Mouse (Mus musculus) midbrain, embryonic 15.5 days (tissue): Measurements from ENCODE around the gene Fbxl14. TPM values are rescaled to one million over a fixed set of nuclear protein-coding genes. Genes with fewer than 3 reads are reported as not detected.

Source experiments
- ATAC-seq: fragments of 200-750 bp; cut with Nextera tagmentation; replicated peaks from 2 replicates; pipeline ENCODE4 v1.8.0; 2017; ENCODE audit warnings: moderate TSS enrichment
- H3K27ac ChIP-seq: fragments of 300-500 bp; sonication (generic); 2 replicates; pipeline ENCODE4 v1.5.1; 2015; ENCODE audit warnings: mild to moderate bottlenecking, inconsistent platforms
- H3K27me3 ChIP-seq: fragments of 300-500 bp; sonication (generic); replicated peaks from 2 replicates; pipeline ENCODE4 v1.6.1; 2015; ENCODE audit warnings: inconsistent platforms
- H3K36me3 ChIP-seq: fragments of 300-500 bp; sonication (generic); replicated peaks from 2 replicates; pipeline ENCODE4 v1.6.1; 2015; ENCODE audit warnings: inconsistent platforms
- H3K4me1 ChIP-seq: fragments of 300-500 bp; sonication (generic); 2 replicates; pipeline ENCODE4 v1.6.1; 2015; ENCODE audit warnings: inconsistent platforms
- H3K4me2 ChIP-seq: fragments of 300-500 bp; sonication (generic); 2 replicates; pipeline ENCODE4 v1.6.1; 2015; ENCODE audit warnings: inconsistent platforms, mild to moderate bottlenecking, moderate library complexity
- H3K4me3 ChIP-seq: fragments of 300-500 bp; sonication (generic); 2 replicates; pipeline ENCODE4 v1.5.1; 2015; ENCODE audit warnings: mild to moderate bottlenecking, inconsistent platforms
- H3K9ac ChIP-seq: fragments of 300-500 bp; sonication (generic); 2 replicates; pipeline ENCODE4 v1.6.1; 2015; ENCODE audit warnings: mild to moderate bottlenecking, inconsistent platforms
- H3K9me3 ChIP-seq: fragments of 300-500 bp; sonication (generic); 2 replicates; pipeline ENCODE4 v1.6.1; 2016; ENCODE audit warnings: inconsistent platforms
- WGBS: fragments of 180-500 bp; shearing (Covaris S2); methylation state at CpG from one replicate; pipeline ENCODE4 v1.1.7; 2015; ENCODE audit warnings: mixed read lengths; 5-methylcytosine and 5-hydroxymethylcytosine counted together
- polyA plus RNA-seq: library from polyadenylated mRNA; unstranded; fragments of >200 nt; fragmentation: Nextera tagmentation; extraction: Ambion mirVana; gene quantifications from 2 replicates; pipeline ENCODE4 v1.2.1, GENCODE M21; 2015

Fbxl14 gene
- polyA plus RNA-seq, 1 experiment from 2014 or later, result 2.5 TPM

DNA sequence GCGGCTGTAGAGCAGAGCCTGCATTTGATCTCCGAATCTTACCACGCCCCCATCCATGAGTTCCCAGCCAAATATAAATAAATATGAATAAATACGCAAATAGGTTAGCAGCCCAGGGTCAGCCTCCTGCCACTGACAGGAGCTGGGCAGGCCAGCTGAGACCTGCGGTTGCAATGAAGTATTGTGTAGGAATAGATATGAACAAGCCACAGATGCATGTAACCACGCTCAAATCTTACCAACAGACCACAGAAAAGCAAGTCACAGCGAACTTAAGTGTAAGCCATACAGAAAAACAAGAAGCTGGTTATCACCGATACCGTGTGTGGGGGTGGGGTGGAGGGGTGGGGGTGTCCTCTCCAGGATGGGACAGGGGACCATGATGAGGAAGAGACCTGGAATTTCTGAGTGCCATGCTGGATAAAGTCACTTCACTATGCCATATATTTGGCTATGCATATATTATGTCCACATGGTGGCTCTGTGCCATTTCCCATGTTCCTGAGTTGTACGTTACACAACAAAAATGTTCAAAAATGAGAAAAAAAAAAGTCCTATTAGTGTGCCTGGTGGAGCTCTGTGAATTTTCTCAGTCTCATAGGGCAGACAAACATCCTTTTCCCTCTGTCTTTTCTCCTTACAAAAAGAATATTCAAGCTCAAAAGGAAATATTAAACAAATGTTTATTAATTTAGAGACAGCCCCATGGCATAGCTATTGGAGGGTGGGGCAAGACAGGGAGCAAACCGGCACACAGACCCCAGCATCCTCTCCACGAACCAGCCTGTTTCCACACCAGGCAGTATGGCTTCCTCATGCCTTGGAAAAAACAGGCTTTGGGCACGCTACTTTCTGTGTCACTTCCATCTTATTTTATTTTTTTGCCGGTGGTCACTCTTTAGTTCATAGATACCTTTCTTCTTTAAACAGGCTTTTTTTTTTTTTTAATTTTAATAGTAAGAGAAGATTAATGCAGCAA lies 28.2 kb upstream of the Fbxl14 start:
- no peaks in the 10 kb centered on the region for H3K36me3 ChIP-seq
- no peak overlapping the region for H3K9ac ChIP-seq
- ATAC-seq, result no peak; the same call in 1 of the 2 replicates
- H3K27ac ChIP-seq, result peak overlapping the region; percentile 88
- H3K9me3 ChIP-seq, result no peaks in the 10 kb centered on the region
- 39% methylated on average over 14 of the region's 14 CpGs for WGBS
- H3K27me3 ChIP-seq, result peaks cover 7% of the 10 kb centered on the region; the same call in 1 of the 2 replicates
- H3K4me2 ChIP-seq, result peak overlapping the region; percentile 67
- peak overlapping the region; percentile 37 for H3K4me3 ChIP-seq
- H3K4me1 ChIP-seq, result peaks cover 34% of the 10 kb centered on the region

DNA sequence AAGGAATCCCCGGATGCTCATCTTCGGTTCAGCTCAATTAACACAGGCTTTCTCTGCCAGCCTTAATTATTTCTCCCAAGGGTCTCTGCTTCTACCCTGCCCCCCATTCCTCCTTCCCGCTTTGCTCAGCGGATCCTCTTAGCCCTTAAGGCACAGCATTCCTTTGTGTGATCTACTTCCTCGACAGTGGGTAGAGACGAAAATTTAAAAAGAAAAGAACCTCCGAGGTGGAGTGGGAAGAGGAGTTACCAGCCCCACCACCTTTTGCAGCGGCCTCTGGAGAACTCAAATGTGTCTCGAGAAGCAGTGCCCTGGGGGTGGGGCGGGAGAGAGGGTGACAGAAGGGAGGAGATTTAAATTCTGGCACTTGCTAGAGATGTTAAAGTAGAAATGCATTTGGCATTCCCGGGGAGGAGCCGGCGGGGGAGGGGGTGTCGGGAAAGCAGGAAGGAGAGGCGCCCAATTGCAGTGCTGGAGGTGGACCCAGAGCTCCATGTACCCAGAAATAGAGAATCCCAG lies 27.4 kb upstream of the Fbxl14 start:
- Histone ChIP-seq H3K27me3 (peaks cover 7% of the 10 kb centered on the region; the same call in 1 of the 2 replicates), H3K9me3 (no peaks in the 10 kb centered on the region), H3K4me1 (peaks cover 34% of the 10 kb centered on the region), H3K36me3 (no peaks in the 10 kb centered on the region), H3K27ac (peak overlapping the region; percentile 88), H3K4me2 (peak overlapping the region; percentile 67), H3K9ac (peak overlapping the region; percentile 45), H3K4me3 (peak overlapping the region; percentile 37)
- WGBS, result under 1% methylated on average over 15 of the region's 15 CpGs
- peak; percentile 68 for ATAC-seq

DNA sequence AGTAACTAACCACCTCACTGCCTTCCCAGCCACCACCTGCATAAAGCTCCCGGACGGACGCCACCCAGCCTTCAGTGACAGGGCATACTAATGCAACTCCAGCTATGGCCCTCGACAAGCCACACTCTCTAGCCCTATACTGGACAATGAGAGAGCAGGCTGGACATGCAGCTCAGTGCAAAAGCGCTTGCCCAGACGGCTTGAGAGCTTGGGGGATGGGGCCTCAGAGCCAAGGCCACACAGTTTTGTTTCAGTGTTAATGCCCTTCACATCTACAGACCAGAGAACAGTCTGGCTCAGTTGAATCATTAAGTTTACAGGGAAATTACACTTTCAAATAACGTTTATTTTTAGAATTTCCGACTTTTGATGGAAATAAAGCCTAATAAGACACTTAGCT lies 21.3 kb upstream of the Fbxl14 start:
- Histone ChIP-seq H3K27ac (no peak overlapping the region), H3K4me2 (no peak overlapping the region), H3K27me3 (no peaks in the 10 kb centered on the region), H3K9ac (no peak overlapping the region), H3K36me3 (no peaks in the 10 kb centered on the region), H3K9me3 (no peaks in the 10 kb centered on the region), H3K4me3 (no peak overlapping the region), H3K4me1 (no peaks in the 10 kb centered on the region)
- 62% methylated on average over 8 of the region's 8 CpGs for WGBS
- ATAC-seq, result no peak

DNA sequence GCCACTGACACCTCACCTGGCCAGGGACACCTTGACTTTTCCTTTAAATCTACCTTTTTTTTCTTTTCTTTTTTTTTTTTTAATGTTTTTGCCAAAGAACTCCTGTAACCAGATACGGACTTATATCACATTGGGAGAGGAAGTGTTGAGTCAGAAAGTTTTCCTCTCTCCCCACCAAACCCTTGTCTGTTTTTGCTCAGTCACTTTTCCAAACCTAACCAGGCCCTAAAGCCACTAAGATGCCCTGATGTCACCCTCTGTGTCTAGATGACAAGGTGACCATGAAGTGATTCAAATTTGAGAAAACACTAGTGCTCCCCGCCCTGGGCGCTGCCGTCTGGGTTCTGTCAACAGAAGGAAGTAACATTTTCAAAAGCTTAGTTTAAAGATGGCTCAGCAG lies 20.4 kb upstream of the Fbxl14 start:
- no peak overlapping the region for H3K4me3 ChIP-seq
- ATAC-seq, result no peak
- WGBS, result 94% methylated on average over 4 of the region's 4 CpGs
- no peaks in the 10 kb centered on the region for H3K27me3 ChIP-seq
- H3K4me1 ChIP-seq, result no peaks in the 10 kb centered on the region
- no peaks in the 10 kb centered on the region for H3K36me3 ChIP-seq
- no peak overlapping the region for H3K27ac ChIP-seq
- no peak overlapping the region for H3K9ac ChIP-seq
- H3K4me2 ChIP-seq, result no peak overlapping the region
- H3K9me3 ChIP-seq, result no peaks in the 10 kb centered on the region

DNA sequence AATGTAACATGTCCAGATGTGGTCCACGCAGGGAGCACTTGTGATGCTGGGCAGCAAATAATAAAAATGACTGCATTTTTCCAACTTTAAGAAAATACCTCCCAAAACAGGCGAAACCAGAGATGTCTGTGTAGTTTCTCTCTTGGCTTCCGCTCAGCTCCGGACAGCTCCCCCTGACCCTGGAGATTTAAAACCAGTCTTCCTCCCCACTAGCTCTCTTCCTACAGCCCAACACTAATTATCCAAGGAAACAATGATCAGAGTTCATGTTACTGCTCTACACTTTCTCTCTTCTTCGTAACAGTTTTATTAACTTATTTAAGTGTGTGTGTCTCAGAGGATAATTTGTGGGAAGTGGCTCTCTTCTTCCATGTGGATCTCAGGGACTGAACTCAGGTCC lies 19.1 kb upstream of the Fbxl14 start:
- Histone ChIP-seq H3K4me2 (no peak overlapping the region), H3K4me1 (no peaks in the 10 kb centered on the region), H3K4me3 (no peak overlapping the region), H3K9me3 (no peaks in the 10 kb centered on the region), H3K36me3 (no peaks in the 10 kb centered on the region), H3K27ac (no peak overlapping the region), H3K27me3 (no peaks in the 10 kb centered on the region), H3K9ac (no peak overlapping the region)
- no peak for ATAC-seq
- WGBS, result 88% methylated on average over 5 of the region's 5 CpGs

DNA sequence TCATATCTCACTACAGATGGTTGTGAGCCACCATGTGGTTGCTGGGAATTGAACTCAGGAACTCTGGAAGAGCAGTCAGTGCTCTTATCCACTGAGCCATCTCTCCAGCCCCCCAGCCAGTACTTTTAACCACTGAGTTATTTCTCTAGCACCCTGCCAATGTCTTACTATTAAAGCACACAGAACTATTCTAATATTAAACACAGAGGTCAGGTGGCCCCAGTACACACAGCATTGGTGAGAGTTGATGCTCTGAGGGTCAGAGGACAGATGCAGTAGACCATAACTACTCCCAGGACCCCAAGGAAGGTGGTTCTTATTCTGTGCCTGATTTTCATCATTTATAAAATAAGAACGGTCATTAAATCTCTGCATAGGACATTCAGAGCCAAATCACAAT lies 13.3 kb upstream of the Fbxl14 start:
- no peaks in the 10 kb centered on the region for H3K27me3 ChIP-seq
- no peaks in the 10 kb centered on the region for H3K4me1 ChIP-seq
- ATAC-seq, result no peak
- H3K4me2 ChIP-seq, result no peak overlapping the region
- no peak overlapping the region for H3K4me3 ChIP-seq
- WGBS, result 100% methylated on average over 1 of the region's 1 CpGs
- H3K27ac ChIP-seq, result no peak overlapping the region
- H3K9me3 ChIP-seq, result no peaks in the 10 kb centered on the region
- no peaks in the 10 kb centered on the region for H3K36me3 ChIP-seq
- H3K9ac ChIP-seq, result no peak overlapping the region

DNA sequence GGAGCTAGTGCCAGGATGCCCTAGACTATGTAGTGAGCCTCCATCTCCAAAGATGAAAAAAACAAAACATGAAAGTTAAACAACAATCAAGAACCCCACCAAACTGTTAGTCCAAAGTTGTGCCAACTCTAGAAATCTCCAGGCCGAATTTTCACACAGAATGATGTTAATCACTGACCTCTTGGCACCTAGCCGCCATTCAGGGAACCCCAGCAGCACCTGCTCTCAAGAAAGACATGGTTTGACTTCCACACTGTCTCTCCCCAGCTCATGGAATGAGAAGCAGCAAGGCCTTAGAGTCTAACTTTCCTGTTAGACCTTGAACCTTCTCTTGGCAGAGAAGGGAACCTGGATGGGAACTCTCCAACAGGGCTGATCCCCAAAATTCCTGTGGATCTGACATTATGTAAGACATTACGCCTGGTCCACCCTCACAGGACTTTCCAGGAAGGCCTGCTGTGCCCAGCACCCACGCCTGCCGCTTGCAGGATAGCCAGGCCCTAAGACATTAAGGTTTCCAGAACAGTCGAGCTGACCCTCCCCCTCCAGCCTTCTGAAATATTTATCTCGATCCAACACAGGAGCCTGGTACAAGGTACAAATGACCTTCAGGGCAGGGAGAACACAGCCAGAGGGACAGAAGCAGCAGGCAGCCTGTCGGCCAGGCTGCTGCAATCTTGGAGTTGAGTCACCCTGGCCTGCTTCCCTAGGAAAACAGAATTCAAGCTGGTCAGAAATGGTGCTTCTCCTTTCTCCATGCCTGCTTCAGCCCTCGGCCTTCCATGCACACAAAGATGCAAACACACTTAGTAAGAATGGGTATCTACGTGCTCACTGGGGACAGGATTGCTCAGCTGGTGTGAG lies 12.3 kb upstream of the Fbxl14 start:
- no peak for ATAC-seq
- H3K9ac ChIP-seq, result no peak overlapping the region
- no peak overlapping the region for H3K4me3 ChIP-seq
- no peaks in the 10 kb centered on the region for H3K36me3 ChIP-seq
- whole genome bisulfite sequencing, result 74% methylated on average over 10 of the region's 10 CpGs
- H3K9me3 ChIP-seq, result no peaks in the 10 kb centered on the region
- no peak overlapping the region for H3K4me2 ChIP-seq
- H3K27ac ChIP-seq, result no peak overlapping the region
- H3K4me1 ChIP-seq, result no peaks in the 10 kb centered on the region
- no peaks in the 10 kb centered on the region for H3K27me3 ChIP-seq

DNA sequence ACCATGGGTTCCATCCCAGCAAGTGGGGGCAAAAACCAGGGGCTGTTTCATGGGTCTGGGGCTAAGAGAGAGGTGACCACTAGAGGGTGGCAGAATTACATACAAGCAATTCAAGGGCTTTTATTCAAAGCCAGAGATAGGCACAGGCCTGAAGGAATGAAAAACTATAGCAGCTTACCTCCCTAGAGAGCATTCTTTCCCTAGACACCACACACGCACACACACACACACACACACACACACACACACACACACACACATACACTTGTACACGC lies 11.7 kb upstream of the Fbxl14 start:
- Histone ChIP-seq H3K4me2 (no peak overlapping the region), H3K27me3 (no peaks in the 10 kb centered on the region), H3K9me3 (no peaks in the 10 kb centered on the region), H3K4me1 (no peaks in the 10 kb centered on the region), H3K4me3 (no peak overlapping the region), H3K9ac (no peak overlapping the region), H3K27ac (no peak overlapping the region), H3K36me3 (no peaks in the 10 kb centered on the region)
- WGBS, result 68% methylated on average over 2 of the region's 2 CpGs
- ATAC-seq, result no peak

DNA sequence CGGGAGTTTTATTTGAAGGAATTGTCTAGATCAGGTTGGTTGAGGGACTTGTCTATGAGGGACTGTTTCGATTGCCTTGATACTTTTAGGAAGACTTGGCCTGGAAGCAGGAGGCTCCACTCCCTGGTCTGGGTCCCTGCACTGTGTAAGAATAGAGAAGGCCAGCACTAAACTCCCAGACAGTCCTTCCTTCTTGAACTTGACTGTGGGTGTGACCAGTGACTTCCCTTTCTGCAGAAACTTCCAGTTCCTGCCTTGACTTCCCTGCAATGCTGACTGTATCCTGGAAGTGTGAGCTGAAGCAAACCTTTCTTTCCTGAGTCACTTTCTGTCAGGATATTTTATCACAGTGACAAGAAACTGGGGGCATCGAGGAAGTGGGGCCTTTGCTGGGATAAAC lies 8.7 kb upstream of the Fbxl14 start:
- 94% methylated on average over 3 of the region's 3 CpGs for WGBS
- H3K27me3 ChIP-seq, result no peaks in the 10 kb centered on the region

DNA sequence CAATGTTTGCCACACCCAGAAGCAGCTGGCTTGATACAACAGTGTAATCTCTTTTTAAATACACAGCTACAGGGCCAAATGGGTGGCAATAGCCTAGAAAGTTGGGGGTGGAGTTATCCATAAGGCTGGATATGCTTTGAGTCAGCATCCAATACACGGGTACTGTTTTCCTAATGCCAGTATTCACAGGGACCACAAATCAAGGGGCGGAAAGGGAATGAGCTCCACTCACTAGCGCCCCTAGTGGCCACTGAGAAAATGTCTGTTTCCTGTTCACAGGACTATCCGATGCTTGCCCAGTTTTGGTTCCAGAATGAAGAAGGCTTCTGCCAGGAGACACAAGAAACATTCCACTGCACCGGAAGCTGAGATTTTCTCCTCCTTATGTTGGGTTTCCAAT lies 7.3 kb upstream of the Fbxl14 start:
- Histone ChIP-seq H3K9ac (no peak overlapping the region), H3K4me2 (no peak overlapping the region), H3K27me3 (no peaks in the 10 kb centered on the region), H3K9me3 (no peaks in the 10 kb centered on the region), H3K27ac (no peak overlapping the region), H3K4me3 (no peak overlapping the region), H3K4me1 (no peaks in the 10 kb centered on the region), H3K36me3 (no peaks in the 10 kb centered on the region)
- 22% methylated on average over 5 of the region's 5 CpGs for WGBS
- 0 out of 2 replicates have a peak, but pooled peaks have one; percentile 24 for ATAC-seq

More for the DNA sequence above, 8.7 kb upstream of the Fbxl14 start:
- H3K9ac ChIP-seq, result no peak overlapping the region
- ATAC-seq, result no peak
- H3K36me3 ChIP-seq, result no peaks in the 10 kb centered on the region
- H3K4me1 ChIP-seq, result no peaks in the 10 kb centered on the region
- no peaks in the 10 kb centered on the region for H3K9me3 ChIP-seq
- no peak overlapping the region for H3K27ac ChIP-seq
- H3K4me3 ChIP-seq, result no peak overlapping the region
- H3K4me2 ChIP-seq, result no peak overlapping the region

DNA sequence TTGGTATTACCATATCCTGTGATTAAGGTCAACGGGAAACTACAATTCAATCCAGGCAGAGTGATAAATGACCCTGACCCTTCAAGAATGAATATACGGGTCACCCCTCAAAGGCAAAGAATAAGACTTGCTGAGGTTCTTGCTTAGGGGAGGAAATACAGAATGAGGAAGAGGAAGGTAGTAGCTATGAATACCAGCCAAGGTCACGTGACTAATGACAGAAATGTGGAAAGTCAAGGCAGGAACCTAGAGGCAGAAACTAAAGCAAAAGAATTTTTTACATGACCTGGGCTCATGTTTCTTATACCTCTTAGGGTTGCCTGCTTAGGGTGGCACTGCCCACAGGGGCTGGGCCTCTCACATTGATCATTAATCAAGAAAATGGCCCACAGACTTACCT lies 6.8 kb upstream of the Fbxl14 start:
- Histone ChIP-seq H3K27me3 (no peaks in the 10 kb centered on the region), H3K9me3 (no peaks in the 10 kb centered on the region), H3K27ac (no peak overlapping the region), H3K4me2 (no peak overlapping the region), H3K36me3 (no peaks in the 10 kb centered on the region), H3K4me1 (peaks cover 1% of the 10 kb centered on the region; the same call in 1 of the 2 replicates), H3K9ac (no peak overlapping the region), H3K4me3 (no peak overlapping the region)
- 88% methylated on average over 3 of the region's 3 CpGs for WGBS
- ATAC-seq, result no peak

DNA sequence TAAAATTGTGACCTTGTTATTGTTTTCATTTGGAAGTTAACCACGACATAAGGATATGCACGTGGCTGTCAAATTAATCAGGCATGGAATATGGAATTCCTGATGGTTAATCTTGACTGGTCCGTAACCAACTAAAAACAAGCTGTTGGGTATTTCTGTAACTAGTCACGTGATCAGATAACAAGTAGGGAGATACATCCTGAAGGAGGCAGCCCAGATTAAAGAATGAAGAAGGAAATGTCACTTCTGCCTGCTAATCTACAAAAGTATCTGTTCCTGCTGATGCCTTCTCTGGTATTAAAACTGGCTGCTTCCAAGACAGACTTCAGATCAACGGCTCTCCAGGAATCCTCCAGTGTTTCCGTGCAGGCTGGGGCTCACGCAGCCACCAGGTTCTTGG lies 6.0 kb upstream of the Fbxl14 start:
- WGBS, result 84% methylated on average over 7 of the region's 7 CpGs
- no peaks in the 10 kb centered on the region for H3K9me3 ChIP-seq
- H3K4me3 ChIP-seq, result no peak overlapping the region
- H3K4me1 ChIP-seq, result peaks cover 9% of the 10 kb centered on the region
- ATAC-seq, result no peak
- no peak overlapping the region for H3K4me2 ChIP-seq
- no peaks in the 10 kb centered on the region for H3K27me3 ChIP-seq
- H3K36me3 ChIP-seq, result no peaks in the 10 kb centered on the region
- H3K9ac ChIP-seq, result no peak overlapping the region
- no peak overlapping the region for H3K27ac ChIP-seq
